In genomic region chr1:154067856-154068255, GRCm38 (mm10) we compare ENCODE assay signal across 23 mouse cellular contexts.
DNase-seq lines count a peak whose midpoint lies in the region; ATAC-seq and TF ChIP-seq lines count a peak whose summit lies in the region.
"Had no signal": no experiment of that assay in that cellular context is flagged by ENCODE, and none has a peak within 500 bp of the region (broad histone marks: within the 10 kb centered on the region; RNA-seq: fewer than 3 reads in every experiment).

No protein-coding gene starts in this region.

- no peak overlapping the region for H3K4me3 ChIP-seq in lung, postnatal 0 days (ENCODE audit: low read depth, low read length)
- H3K4me3 ChIP-seq in lung, adult 2 months (replicated peaks; ENCODE audit: extremely low read depth, low read depth, low read length) = no peak overlapping the region
- H3K4me3 ChIP-seq in bone marrow macrophage, adult 2 months (ENCODE audit: insufficient read depth, low read length) = no peak overlapping the region
- H3K4me3 ChIP-seq: forebrain, embryonic 10.5 days; forebrain, embryonic 13.5 days; gastrocnemius, adult 2 months; heart, adult 2 months; heart, embryonic 10.5 days; heart, embryonic 13.5 days; hindbrain, embryonic 12.5 days; hindbrain, embryonic 15.5 days had no signal

- no peaks in the 10 kb centered on the region for H3K4me1 ChIP-seq in lung, postnatal 0 days (ENCODE audit: insufficient read depth, low read depth, low read length)
- H3K4me1 ChIP-seq in lung, adult 2 months (ENCODE audit: control insufficient read depth, insufficient read depth, low read length) = no peaks in the 10 kb centered on the region; the same call in 1 of the 2 replicates
- H3K4me1 ChIP-seq in bone marrow macrophage, adult 2 months (ENCODE audit: control insufficient read depth, insufficient read depth, low read length) = peaks cover 33% of the 10 kb centered on the region
- H3K4me1 ChIP-seq: forebrain, embryonic 13.5 days; heart, embryonic 10.5 days; heart, embryonic 13.5 days; hindbrain, embryonic 12.5 days; hindbrain, embryonic 15.5 days had no signal

- H3K27ac ChIP-seq in lung, postnatal 0 days (ENCODE audit: low read length) = no peak overlapping the region
- H3K27ac ChIP-seq in bone marrow macrophage, adult 2 months (ENCODE audit: insufficient read depth, low read depth, low read length) = peak overlapping the region; percentile 36; the same call in 1 of the 2 replicates
- H3K27ac ChIP-seq: forebrain, embryonic 10.5 days; forebrain, embryonic 13.5 days; heart, adult 2 months; heart, embryonic 10.5 days; heart, embryonic 13.5 days; hindbrain, embryonic 12.5 days; hindbrain, embryonic 15.5 days had no signal

- no peak for TF ChIP-seq POLR2A in lung, adult 2 months (IDR thresholded peaks at IDR 0.05; ENCODE audit: borderline replicate concordance, extremely low read depth, low read depth, low read length)
- TF ChIP-seq POLR2A in bone marrow macrophage, adult 2 months (IDR thresholded peaks at IDR 0.05; ENCODE audit: borderline replicate concordance, low read depth, low read length) = no peak

- no peak overlapping the region for H3K4me2 ChIP-seq in lung, postnatal 0 days (replicated peaks; ENCODE audit: low read depth, low read length)
- H3K4me2 ChIP-seq: forebrain, embryonic 13.5 days; heart, embryonic 13.5 days; hindbrain, embryonic 12.5 days; hindbrain, embryonic 15.5 days had no signal

- peak; percentile 78 for DNase-seq in lung, postnatal 0 days (ENCODE audit: low spot score)
- DNase-seq in lung, adult 2 months = no peak
- peak; percentile 60 for DNase-seq in adipocyte (ENCODE audit: low spot score)
- DNase-seq in layer of hippocampus, adult 11-12 months (ENCODE audit: low spot score) = no peak
- DNase-seq: adrenal gland, postnatal 10 days; adrenal gland, postnatal 36 days; cerebellum, adult 18-20 months; cerebellum, adult 9-10 months; cerebellum, postnatal 14 days; gastrocnemius, adult 2 months; gastrocnemius, postnatal 14 days; heart, adult 2 months; heart, postnatal 14 days had no signal

- TF ChIP-seq EP300 in lung, postnatal 0 days (IDR thresholded peaks at IDR 0.05) = no peak

- H3K27me3 ChIP-seq in lung, postnatal 0 days (replicated peaks; ENCODE audit: insufficient read depth, low read length) = no peaks in the 10 kb centered on the region
- H3K27me3 ChIP-seq: forebrain, embryonic 13.5 days; heart, embryonic 13.5 days; hindbrain, embryonic 12.5 days; hindbrain, embryonic 15.5 days had no signal

- H3K9ac ChIP-seq in lung, postnatal 0 days (replicated peaks; ENCODE audit: low read depth) = no peak overlapping the region
- H3K9ac ChIP-seq: forebrain, embryonic 13.5 days; heart, embryonic 13.5 days; hindbrain, embryonic 12.5 days; hindbrain, embryonic 15.5 days had no signal

- TF ChIP-seq CTCF in lung, postnatal 0 days (IDR thresholded peaks at IDR 0.05) = no peak
- no peak for TF ChIP-seq CTCF in lung, adult 2 months (IDR thresholded peaks at IDR 0.05; ENCODE audit: insufficient read depth, low read length)
- TF ChIP-seq CTCF in bone marrow macrophage, adult 2 months (IDR thresholded peaks at IDR 0.05; ENCODE audit: low read depth, low read length) = no peak

- no peak for ATAC-seq in lung, postnatal 0 days
- peak; percentile 17; the same call in 1 of the 2 replicates for ATAC-seq in megakaryocyte, adult 5-6 weeks (ENCODE audit: poor library complexity, severe bottlenecking)
- ATAC-seq: activated CD4-positive, CD25-positive, alpha-beta regulatory T cell, adult 4 months; forebrain, embryonic 13.5 days; forebrain, embryonic 16.5 days had no signal

- H3K9me3 ChIP-seq in lung, postnatal 0 days (ENCODE audit: low read length) = no peaks in the 10 kb centered on the region
- H3K9me3 ChIP-seq: forebrain, embryonic 10.5 days; forebrain, embryonic 13.5 days; heart, embryonic 10.5 days; heart, embryonic 13.5 days; hindbrain, embryonic 12.5 days; hindbrain, embryonic 15.5 days had no signal

- no peaks in the 10 kb centered on the region for H3K36me3 ChIP-seq in lung, postnatal 0 days (ENCODE audit: insufficient read depth, low read length)
- H3K36me3 ChIP-seq: forebrain, embryonic 10.5 days; heart, embryonic 10.5 days; heart, embryonic 13.5 days; hindbrain, embryonic 12.5 days; hindbrain, embryonic 15.5 days had no signal

- WGBS in lung, postnatal 0 days = 15% methylated on average over 1 of the region's 1 CpGs
- 44% methylated on average over 1 of the region's 1 CpGs for WGBS in lung, adult 2 months

Comparison
In these comparisons a context has a peak if more than half of its experiments do, and no peak if none do; other contexts are left out.
1. DNase-seq: peak in lung, postnatal 0 days (single experiment) and adipocyte (single experiment); none in lung, adult 2 months (single experiment) and layer of hippocampus, adult 11-12 months (single experiment).